Mouse (Mus musculus): ENCODE measurements around the gene Hoxd13.
A peak's percentile ranks its signal among the peaks of the same experiment; 100 is the strongest.

Gene Hoxd13

GRCm38 (mm10) chr2:74709465-74710419 lies 41.6 kb downstream of the Hoxd13 start:
- no peak for DNase-seq

DNA sequence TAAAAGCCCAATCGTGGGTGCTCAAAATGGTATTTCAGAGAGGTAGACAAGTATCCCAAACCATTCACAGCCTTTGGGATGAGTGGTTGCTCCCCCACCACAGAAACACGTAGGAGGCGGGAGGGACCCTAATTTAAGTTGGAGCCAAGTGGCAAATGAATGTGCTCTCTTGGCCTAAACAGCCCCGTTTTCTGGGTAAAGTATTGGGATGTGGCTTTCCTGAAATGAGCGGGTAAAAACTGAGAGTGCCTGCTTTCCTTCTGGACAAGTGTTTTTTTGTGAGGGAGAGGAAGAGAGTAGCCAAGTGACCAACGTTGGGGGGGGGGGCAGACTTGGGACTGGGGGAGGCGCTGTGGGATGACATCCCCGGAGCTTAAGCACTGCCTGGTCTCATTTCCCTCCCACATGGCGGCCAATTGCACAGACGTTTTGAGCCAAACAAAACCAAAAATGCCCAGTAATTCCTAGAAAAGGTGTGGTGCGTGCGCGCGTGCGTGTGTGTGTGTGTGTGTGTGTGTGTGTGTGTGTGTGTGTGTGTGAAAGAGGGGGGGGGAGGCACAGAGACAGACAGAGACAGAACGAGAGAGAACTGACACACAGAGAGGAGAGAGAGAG lies 42.9 kb downstream of the Hoxd13 start:
- no peak for DNase-seq

DNA sequence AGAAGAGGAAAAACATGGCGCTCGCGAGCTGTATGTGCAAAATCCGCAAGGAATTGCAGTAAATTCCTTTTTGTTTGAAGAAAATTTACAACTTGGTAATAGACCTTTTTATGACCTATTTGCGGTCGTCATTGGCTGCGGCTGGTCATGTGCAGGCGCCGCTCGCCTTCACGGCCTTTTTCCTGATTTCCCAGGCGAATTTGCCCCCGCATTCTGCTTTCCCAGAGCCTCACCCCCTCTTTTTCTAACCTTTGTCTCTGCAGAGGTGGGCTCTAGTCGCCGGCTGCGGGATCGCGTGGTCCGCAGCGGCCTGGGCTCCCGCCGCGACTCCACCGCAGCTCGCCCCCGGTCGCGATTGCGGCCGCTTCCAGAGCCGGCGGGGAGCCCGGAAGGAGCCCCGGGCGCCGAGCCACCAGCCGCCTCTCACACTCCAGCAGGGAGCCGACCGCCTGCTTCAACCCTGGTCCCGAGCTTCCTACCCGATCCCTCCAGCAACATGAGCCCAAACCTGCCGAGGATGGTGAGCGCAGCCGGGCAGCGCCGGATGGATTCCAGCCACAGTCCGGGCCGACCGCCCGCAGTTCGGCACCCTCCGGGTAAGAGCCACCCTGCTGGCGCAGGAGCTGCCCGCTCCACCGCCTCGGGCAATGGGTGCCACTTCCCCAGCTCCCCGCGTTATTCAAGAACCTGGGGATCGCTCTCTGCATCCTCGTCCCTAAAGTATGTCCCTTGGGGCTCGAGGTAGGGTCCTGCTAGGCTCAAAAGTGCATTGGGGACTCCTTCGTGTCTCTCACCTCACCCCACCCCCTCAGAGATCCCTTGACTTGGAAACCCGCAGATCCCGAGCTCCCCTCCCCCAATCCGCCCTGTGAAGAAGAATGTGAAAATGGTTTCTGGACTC lies 43.9 kb downstream of the Hoxd13 start, which contains the start of the genes Hoxd3 and Hoxd4:
Gene Hoxd3, plus strand, starts transcription at position 207 of the 901 bp plus-strand sequence.
Gene Hoxd4, plus strand, starts transcription at position 209 of the 901 bp plus-strand sequence.
- peak; percentile 76 for DNase-seq

- DNase-seq = no peak
These were observed 45.4 kb downstream of the Hoxd13 start for GRCm38 (mm10) chr2:74713239-74714150.

DNA sequence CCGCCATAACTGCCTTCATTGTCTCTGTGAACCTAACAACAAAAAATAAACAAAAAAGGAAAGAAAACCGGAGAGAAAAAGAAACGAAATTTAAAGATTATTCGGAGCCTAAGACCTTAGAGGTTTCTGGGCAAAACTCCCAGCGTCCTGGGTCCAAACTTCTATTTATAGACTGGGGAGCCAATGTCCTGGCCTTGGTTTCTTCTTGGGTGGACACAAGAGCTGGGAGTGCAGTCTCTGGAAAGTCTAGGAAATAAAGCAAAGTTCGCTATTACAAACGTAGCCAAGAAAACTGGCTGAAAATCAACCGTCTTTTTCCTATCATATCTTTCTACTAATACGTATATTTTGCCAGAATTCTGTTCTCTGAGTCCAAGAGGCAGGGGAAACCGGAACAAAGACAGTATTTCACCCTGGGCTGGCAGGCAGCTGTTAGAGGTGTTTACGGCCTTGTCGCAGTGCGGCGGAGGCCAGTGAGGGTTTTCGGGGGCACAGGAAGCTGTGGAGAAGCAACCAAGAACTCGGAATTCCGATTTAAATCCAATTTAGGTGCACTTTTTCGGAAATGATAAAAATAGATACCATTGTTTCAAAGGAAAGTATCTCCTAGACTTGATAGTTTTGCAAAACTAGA lies 46.2 kb downstream of the Hoxd13 start:
- no peak for DNase-seq

DNA sequence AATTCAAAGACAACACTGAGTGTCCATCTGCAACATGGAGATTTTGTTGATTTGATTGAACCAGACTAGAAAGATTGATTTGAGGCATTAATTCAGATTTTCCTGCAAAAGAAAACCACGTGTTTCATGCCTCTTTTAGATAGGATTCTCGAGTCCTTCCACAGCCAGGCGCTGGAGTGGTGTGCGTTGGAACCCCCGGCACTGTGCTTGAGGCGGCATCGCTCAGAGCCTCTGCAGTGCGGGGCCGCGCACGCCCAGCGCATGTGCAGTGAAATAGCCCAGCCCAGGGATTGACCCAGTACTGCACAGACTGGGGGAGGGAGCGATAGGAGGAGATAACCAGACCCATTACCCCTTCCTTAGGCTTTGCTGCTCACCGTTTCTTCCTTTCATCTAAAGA lies 46.8 kb downstream of the Hoxd13 start:
- no peak for DNase-seq

GRCm38 (mm10) chr2:74715504-74716241 lies 47.6 kb downstream of the Hoxd13 start:
- peak; percentile 85 for DNase-seq

GRCm38 (mm10) chr2:74720384-74720783 lies 52.3 kb downstream of the Hoxd13 start:
- DNase-seq = no peak

DNA sequence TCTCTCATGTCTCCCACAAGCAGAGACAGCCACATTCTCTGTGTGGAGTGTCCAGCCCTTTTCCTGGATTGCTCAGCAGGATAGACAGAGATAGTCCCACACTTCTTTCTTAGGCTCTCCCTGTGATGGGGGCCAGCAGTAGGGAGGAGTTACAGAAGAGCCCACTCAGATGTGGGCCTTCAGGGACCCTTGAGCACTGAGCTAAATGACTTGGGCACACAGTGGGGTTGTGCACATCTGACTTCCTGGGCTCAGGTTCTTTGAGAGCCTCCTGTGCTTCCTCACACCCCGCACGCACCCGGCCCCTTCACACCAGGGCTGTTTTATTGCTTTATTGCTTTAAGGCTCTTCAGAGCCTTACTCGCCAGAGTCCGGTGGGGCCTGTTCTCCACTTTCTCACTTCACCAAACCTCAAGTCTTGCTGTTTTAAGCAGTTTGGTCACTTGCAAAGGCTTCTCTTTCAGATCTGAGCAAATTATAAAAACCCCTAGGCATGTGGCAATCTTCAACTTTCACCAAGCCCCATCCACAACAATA lies 52.9 kb downstream of the Hoxd13 start:
- no peak for DNase-seq
